Mouse (Mus musculus) heart, adult 2 months (tissue): ENCODE data around the gene Tssk1. TPM values are rescaled to one million over a fixed set of nuclear protein-coding genes. Genes with fewer than 3 reads are reported as not detected.
A peak's percentile ranks its signal among the peaks of the same experiment; 100 is the strongest.

ENCODE experiments used
- DNase-seq, 2 experiments: peaks; one replicate each; pipeline ENCODE4 v3.0.0; 2021
- H3K27ac ChIP-seq: fragments of 200-600 bp; 2 replicates; pipeline ENCODE4 v1.8.1; 2022
- H3K27me3 ChIP-seq: fragments of 200-500 bp; 2 replicates; pipeline ENCODE4 v1.6.1; 2012; ENCODE audit warnings: mild to moderate bottlenecking, low read length, inconsistent platforms, mixed read lengths; ENCODE audit not compliant: control insufficient read depth, insufficient read depth
- H3K36me3 ChIP-seq: fragments of 200-500 bp; 2 replicates; pipeline ENCODE4 v1.6.1; 2012; ENCODE audit warnings: low read length, inconsistent platforms; ENCODE audit not compliant: control insufficient read depth, insufficient read depth
- H3K4me1 ChIP-seq: fragments of 200-500 bp; 2 replicates; pipeline ENCODE4 v1.6.1; 2011; ENCODE audit warnings: low read length; ENCODE audit not compliant: control insufficient read depth, insufficient read depth
- H3K4me3 ChIP-seq: fragments of 200-600 bp; 2 replicates; pipeline ENCODE4 v1.8.1; 2022
- H3K79me2 ChIP-seq: fragments of 200-500 bp; replicated peaks from 2 replicates; pipeline ENCODE4 v1.6.1; 2012; ENCODE audit warnings: mild to moderate bottlenecking, inconsistent platforms, low read length, moderate library complexity, mixed read lengths; ENCODE audit not compliant: control insufficient read depth, insufficient read depth
- H3K9ac ChIP-seq: fragments of 200-500 bp; 2 replicates; pipeline ENCODE4 v1.6.1; 2012; ENCODE audit warnings: low read depth, mild to moderate bottlenecking, control low read depth, inconsistent platforms, low read length, mixed read lengths
- CTCF ChIP-seq: fragments of 200-600 bp; IDR thresholded peaks from 2 replicates; pipeline ENCODE4 v1.8.1; 2022; ENCODE audit warnings: antibody characterized with exemption, mild to moderate bottlenecking, moderate library complexity
- EP300 ChIP-seq: fragments of 200-500 bp; IDR thresholded peaks from 2 replicates; pipeline ENCODE4 v1.6.1; 2011; ENCODE audit warnings: low read depth, low read length, control low read depth; ENCODE audit not compliant: insufficient read depth
- POLR2A ChIP-seq: fragments of 200-500 bp; IDR thresholded peaks from 2 replicates; pipeline ENCODE4 v1.6.1; 2011; ENCODE audit warnings: mild to moderate bottlenecking, low read depth, low read length, control low read depth; ENCODE audit not compliant: insufficient read depth
- WGBS: fragments of 180-500 bp; shearing (Covaris S2); methylation state at CpG from one replicate; pipeline ENCODE4 v1.1.7; 2018; 5-methylcytosine and 5-hydroxymethylcytosine counted together
- intact Hi-C: fragments of 180-260 bp; cut with DNase I; formaldehyde crosslinking; loops from one replicate; pipeline ENCODE4 v1.15.1; 2025
- polyA plus RNA-seq: library from polyadenylated mRNA; depleted of rRNA; stranded (reverse); fragments of >200 nt; gene quantifications from 2 replicates; pipeline ENCODE4 v1.2.3, GENCODE M21; 2012
- total RNA-seq, 2 experiments: library from RNA; stranded (reverse); gene quantifications; 2 replicates each; pipeline ENCODE4 v1.2.3; 2021

Tssk1 gene
- total and polyA plus RNA-seq, 3 experiments: 0.16 to 0.27 (median 0.16) TPM

GRCm38 (mm10) chr16:17898462-17898861, 4.4 kb downstream of the Tssk1 start, which contains the start of the genes Dgcr2 and Tssk2:
TSS of gene Dgcr2 (minus strand) at chr16:17898562.
TSS of gene Tssk2 (plus strand) at chr16:17898637.
- Histone ChIP-seq H3K9ac (no peak within 1 kb of the TSS), H3K4me3 (no peak within 1 kb of the TSS), H3K36me3 (no peaks in the 10 kb centered on the region), H3K27me3 (no peaks in the 10 kb centered on the region), H3K27ac (no peak within 1 kb of the TSS), H3K79me2 (no peaks in the 10 kb centered on the region), H3K4me1 (no peaks in the 10 kb centered on the region)
- DNase-seq: no peak
- 91% methylated on average over 14 of the region's 14 CpGs for WGBS
- intact Hi-C loops: no loop called here
- TF ChIP-seq EP300 (no peak), POLR2A (no peak), CTCF (no peak)

- DNase-seq: peak; percentile 90 to 94
- H3K4me3 ChIP-seq: peak within 1 kb of the TSS; percentile 59
- H3K27ac ChIP-seq: peak within 1 kb of the TSS; percentile 79
- H3K4me1 ChIP-seq: peaks cover 5% of the 10 kb centered on the region
- no peaks in the 10 kb centered on the region for H3K79me2 ChIP-seq
- H3K27me3 ChIP-seq: peaks cover 10% of the 10 kb centered on the region
- no peaks in the 10 kb centered on the region for H3K36me3 ChIP-seq
- WGBS: under 1% methylated on average over 35 of the region's 35 CpGs
- intact Hi-C loops: loop anchor here (1.0 to 5.0 kb wide), 3 partner anchors 11 to 136 kb away; no protein-coding TSS in a partner anchor
- H3K9ac ChIP-seq: peak within 1 kb of the TSS; percentile 81
- TF ChIP-seq POLR2A (peak; percentile 74), EP300 (0 out of 2 replicates have a peak, but pooled peaks have one; percentile 21), CTCF (peak; percentile 99)
These were observed 17.1 kb downstream of the Tssk1 start, which contains the start of gene Ess2 for GRCm38 (mm10) chr16:17911052-17911595. TSS of gene Ess2 (minus strand) at chr16:17911348.

- no peak for DNase-seq
- TF ChIP-seq CTCF (no peak), POLR2A (no peak)
- Histone ChIP-seq H3K4me3 (peak within 1 kb of the TSS; percentile 12; the same call in 1 of the 2 replicates), H3K79me2 (no peaks in the 10 kb centered on the region), H3K27me3 (peaks cover 10% of the 10 kb centered on the region), H3K4me1 (peaks cover 5% of the 10 kb centered on the region), H3K9ac (no peak within 1 kb of the TSS), H3K27ac (no peak within 1 kb of the TSS), H3K36me3 (no peaks in the 10 kb centered on the region)
- WGBS: 1% methylated on average over 106 of the region's 106 CpGs
- intact Hi-C loops: loop anchor here (5.0 kb wide), 1 partner anchor 133 kb away; no protein-coding TSS in a partner anchor
These were observed 20.6 kb downstream of the Tssk1 start, which contains the start of gene Gsc2 for GRCm38 (mm10) chr16:17914307-17915249. TSS of gene Gsc2 (minus strand) at chr16:17915059.

GRCm38 (mm10) chr16:17920586-17920985, 26.6 kb downstream of the Tssk1 start:
- Histone ChIP-seq H3K27me3 (no peaks in the 10 kb centered on the region; the same call in 1 of the 2 replicates), H3K79me2 (no peaks in the 10 kb centered on the region), H3K4me3 (no peak overlapping the region)

GRCm38 (mm10) chr16:17921325-17922162, 27.5 kb downstream of the Tssk1 start:
- H3K4me3 ChIP-seq: peak overlapping the region; percentile 80
- no peaks in the 10 kb centered on the region for H3K79me2 ChIP-seq
- no peaks in the 10 kb centered on the region; the same call in 1 of the 2 replicates for H3K27me3 ChIP-seq
- DNase-seq: peak; percentile 95 to 96
- H3K4me1 ChIP-seq: peaks cover 5% of the 10 kb centered on the region
- TF ChIP-seq EP300 (peak; percentile 46; the same call in 1 of the 2 replicates), CTCF (peak; percentile 85), POLR2A (peak; percentile 94)
- intact Hi-C loops: loop anchor here (1.0 to 10.0 kb wide), 2 partner anchors 10 to 313 kb away; partner anchors contain the start of genes Ess2 and Zdhhc8
- H3K9ac ChIP-seq: peak overlapping the region; percentile 88
- 1% methylated on average over 47 of the region's 47 CpGs for WGBS
- no peaks in the 10 kb centered on the region for H3K36me3 ChIP-seq
- peak overlapping the region; percentile 90 for H3K27ac ChIP-seq

More at GRCm38 (mm10) chr16:17920586-17920985, 26.6 kb downstream of the Tssk1 start:
- Histone ChIP-seq H3K27ac (no peak overlapping the region), H3K36me3 (no peaks in the 10 kb centered on the region), H3K4me1 (peaks cover 5% of the 10 kb centered on the region), H3K9ac (peak overlapping the region; percentile 51)
- WGBS: 24% methylated on average over 20 of the region's 20 CpGs
- DNase-seq: no peak
- intact Hi-C loops: loop anchor here (10.0 kb wide), 1 partner anchor 314 kb away; the partner anchor contains the start of gene Zdhhc8
- TF ChIP-seq EP300 (no peak), POLR2A (no peak), CTCF (no peak)
